Mouse (Mus musculus) hindbrain, embryonic 10.5 days (tissue): ENCODE results near the gene Tmem132e. TPM values are rescaled to one million over a fixed set of nuclear protein-coding genes. Genes with fewer than 3 reads are reported as not detected.

Source experiments
- DNase-seq: peaks from one replicate; pipeline ENCODE4 v3.0.0-alpha.2; 2017; ENCODE audit warnings: low spot score
- H3K27ac ChIP-seq: fragments of 300-500 bp; sonication (generic); 2 replicates; pipeline ENCODE4 v1.5.1; 2016; ENCODE audit warnings: mild to moderate bottlenecking, moderate library complexity
- H3K27me3 ChIP-seq: fragments of 300-500 bp; sonication (generic); 2 replicates; pipeline ENCODE4 v1.6.1; 2016; ENCODE audit warnings: mild to moderate bottlenecking; ENCODE audit not compliant: poor library complexity, insufficient read depth, severe bottlenecking
- H3K36me3 ChIP-seq: fragments of 300-500 bp; sonication (generic); 2 replicates; pipeline ENCODE4 v1.6.1; 2016; ENCODE audit warnings: mild to moderate bottlenecking, moderate library complexity
- H3K4me1 ChIP-seq: fragments of 300-500 bp; sonication (generic); replicated peaks from 2 replicates; pipeline ENCODE4 v1.6.1; 2016; ENCODE audit warnings: mild to moderate bottlenecking
- H3K4me3 ChIP-seq: fragments of 300-500 bp; sonication (generic); 2 replicates; pipeline ENCODE4 v1.5.1; 2016; ENCODE audit warnings: mild to moderate bottlenecking, moderate library complexity
- H3K9me3 ChIP-seq: fragments of 300-500 bp; sonication (generic); 2 replicates; pipeline ENCODE4 v1.6.1; 2016; ENCODE audit warnings: mild to moderate bottlenecking, moderate library complexity
- WGBS: fragments of 180-500 bp; shearing (Covaris S2); methylation state at CpG from one replicate; pipeline ENCODE4 v1.1.7; 2016; 5-methylcytosine and 5-hydroxymethylcytosine counted together
- polyA plus RNA-seq: library from polyadenylated mRNA; unstranded; fragments of >200 nt; fragmentation: Nextera tagmentation; extraction: Ambion mirVana; gene quantifications from 2 replicates; pipeline ENCODE4 v1.2.1, GENCODE M21; 2016

Tmem132e gene
- polyA plus RNA-seq, result 1.4 and 1.7 TPM in 2 replicates

GRCm38 (mm10) chr11:82388371-82389313 is at the start of gene Tmem132e:
TSS of gene Tmem132e (plus strand) at chr11:82388900.
- Histone ChIP-seq H3K4me1 (peaks cover 49% of the 10 kb centered on the region), H3K9me3 (no peaks in the 10 kb centered on the region), H3K27ac (peak within 1 kb of the TSS; percentile 81), H3K4me3 (peak within 1 kb of the TSS; percentile 69), H3K36me3 (no peaks in the 10 kb centered on the region), H3K27me3 (peaks cover 95% of the 10 kb centered on the region)
- WGBS, result under 1% methylated on average over 88 of the region's 88 CpGs
- peak; percentile 64 for DNase-seq

- Histone ChIP-seq H3K36me3 (no peaks in the 10 kb centered on the region), H3K27ac (peak overlapping the region; percentile 50; the same call in 1 of the 2 replicates), H3K4me3 (no peak overlapping the region), H3K9me3 (no peaks in the 10 kb centered on the region), H3K4me1 (peaks cover 17% of the 10 kb centered on the region), H3K27me3 (no peaks in the 10 kb centered on the region)
- peak; percentile 10 for DNase-seq
- 28% methylated on average over 7 of the region's 7 CpGs for WGBS
Observed at GRCm38 (mm10) chr11:82339921-82340401, 48.7 kb upstream of the Tmem132e start.

- no peaks in the 10 kb centered on the region for H3K27me3 ChIP-seq
- 51% methylated on average over 6 of the region's 6 CpGs for WGBS
- no peaks in the 10 kb centered on the region for H3K36me3 ChIP-seq
- peak overlapping the region; percentile 50; the same call in 1 of the 2 replicates for H3K27ac ChIP-seq
- no peak overlapping the region for H3K4me3 ChIP-seq
- no peaks in the 10 kb centered on the region for H3K9me3 ChIP-seq
- peaks cover 19% of the 10 kb centered on the region for H3K4me1 ChIP-seq
- DNase-seq, result no peak
Observed at GRCm38 (mm10) chr11:82340416-82340815, 48.3 kb upstream of the Tmem132e start.

GRCm38 (mm10) chr11:82340900-82341299 is 47.8 kb upstream of the Tmem132e start:
- Histone ChIP-seq H3K9me3 (no peaks in the 10 kb centered on the region), H3K27ac (no peak overlapping the region), H3K36me3 (no peaks in the 10 kb centered on the region), H3K4me3 (no peak overlapping the region), H3K4me1 (peaks cover 24% of the 10 kb centered on the region), H3K27me3 (no peaks in the 10 kb centered on the region)
- WGBS, result 79% methylated on average over 2 of the region's 2 CpGs
- no peak for DNase-seq

- Histone ChIP-seq H3K4me3 (no peak overlapping the region), H3K4me1 (peaks cover 3% of the 10 kb centered on the region; the same call in 1 of the 2 replicates), H3K9me3 (no peaks in the 10 kb centered on the region), H3K27ac (no peak overlapping the region), H3K36me3 (no peaks in the 10 kb centered on the region), H3K27me3 (no peaks in the 10 kb centered on the region)
- DNase-seq, result no peak
- WGBS, result 88% methylated on average over 10 of the region's 10 CpGs
Observed at GRCm38 (mm10) chr11:82351039-82351438, 37.7 kb upstream of the Tmem132e start.

- H3K27ac ChIP-seq, result no peak overlapping the region
- 0 out of 2 replicates have a peak, but pooled peaks cover 6% of the 10 kb centered on the region for H3K4me1 ChIP-seq
- 80% methylated on average over 11 of the region's 11 CpGs for WGBS
- H3K27me3 ChIP-seq, result no peaks in the 10 kb centered on the region
- H3K9me3 ChIP-seq, result no peaks in the 10 kb centered on the region
- peak; percentile 10 for DNase-seq
- H3K4me3 ChIP-seq, result no peak overlapping the region
- H3K36me3 ChIP-seq, result no peaks in the 10 kb centered on the region
Observed at GRCm38 (mm10) chr11:82370151-82370550, 18.5 kb upstream of the Tmem132e start.

GRCm38 (mm10) chr11:82371577-82371976 is 17.1 kb upstream of the Tmem132e start:
- Histone ChIP-seq H3K27me3 (no peaks in the 10 kb centered on the region), H3K27ac (no peak overlapping the region), H3K4me3 (no peak overlapping the region), H3K36me3 (no peaks in the 10 kb centered on the region), H3K4me1 (0 out of 2 replicates have a peak, but pooled peaks cover 6% of the 10 kb centered on the region), H3K9me3 (no peaks in the 10 kb centered on the region)
- WGBS, result 68% methylated on average over 4 of the region's 4 CpGs
- peak; percentile 33 for DNase-seq

GRCm38 (mm10) chr11:82380606-82381202 is 8.0 kb upstream of the Tmem132e start:
- no peak overlapping the region for H3K27ac ChIP-seq
- DNase-seq, result no peak
- H3K36me3 ChIP-seq, result no peaks in the 10 kb centered on the region
- no peak overlapping the region for H3K4me3 ChIP-seq
- H3K4me1 ChIP-seq, result no peaks in the 10 kb centered on the region
- H3K27me3 ChIP-seq, result peaks cover 35% of the 10 kb centered on the region
- H3K9me3 ChIP-seq, result no peaks in the 10 kb centered on the region
- 72% methylated on average over 3 of the region's 3 CpGs for WGBS

- Histone ChIP-seq H3K27ac (peak overlapping the region; percentile 77), H3K36me3 (no peaks in the 10 kb centered on the region), H3K27me3 (peaks cover 88% of the 10 kb centered on the region), H3K4me1 (peaks cover 49% of the 10 kb centered on the region), H3K4me3 (peak overlapping the region; percentile 69), H3K9me3 (no peaks in the 10 kb centered on the region)
- under 1% methylated on average over 51 of the region's 51 CpGs for WGBS
- DNase-seq, result peak; percentile 71
Observed at GRCm38 (mm10) chr11:82386970-82387540, 1.6 kb upstream of the Tmem132e start.

- DNase-seq, result peak; percentile 65
- H3K4me1 ChIP-seq, result peaks cover 49% of the 10 kb centered on the region
- H3K4me3 ChIP-seq, result peak overlapping the region; percentile 69
- no peaks in the 10 kb centered on the region for H3K36me3 ChIP-seq
- under 1% methylated on average over 47 of the region's 47 CpGs for WGBS
- H3K27me3 ChIP-seq, result peaks cover 95% of the 10 kb centered on the region
- H3K9me3 ChIP-seq, result no peaks in the 10 kb centered on the region
- peak overlapping the region; percentile 81 for H3K27ac ChIP-seq
Observed at GRCm38 (mm10) chr11:82387711-82388341, 874 bp upstream of the Tmem132e start.

- Histone ChIP-seq H3K4me1 (peaks cover 49% of the 10 kb centered on the region), H3K36me3 (no peaks in the 10 kb centered on the region), H3K9me3 (no peaks in the 10 kb centered on the region), H3K27me3 (peaks cover 100% of the 10 kb centered on the region), H3K27ac (peak overlapping the region; percentile 81), H3K4me3 (peak overlapping the region; percentile 69)
- WGBS, result under 1% methylated on average over 69 of the region's 69 CpGs
- peak; percentile 73 for DNase-seq
Observed at GRCm38 (mm10) chr11:82389396-82390291, 944 bp downstream of the Tmem132e start.
